Mouse (Mus musculus) kidney, embryonic 16.5 days (tissue): ENCODE measurements around the gene Ryr1. TPM values are rescaled to one million over a fixed set of nuclear protein-coding genes. Genes with fewer than 3 reads are reported as not detected.

ENCODE experiments used
- ATAC-seq: fragments of 200-750 bp; cut with Nextera tagmentation; 2 replicates; pipeline ENCODE4 v1.8.0; 2017; ENCODE audit warnings: moderate TSS enrichment; ENCODE audit not compliant: low FRiP score, low TSS enrichment
- H3K27ac ChIP-seq: fragments of 300-500 bp; sonication (generic); 2 replicates; pipeline ENCODE4 v1.5.1; 2014; ENCODE audit warnings: low read length
- H3K27me3 ChIP-seq: fragments of 300-500 bp; sonication (generic); 2 replicates; pipeline ENCODE4 v1.6.1; 2014; ENCODE audit warnings: low read length, control low read depth, mixed read lengths; ENCODE audit not compliant: insufficient read depth
- H3K36me3 ChIP-seq: fragments of 300-500 bp; sonication (generic); 2 replicates; pipeline ENCODE4 v1.6.1; 2014; ENCODE audit warnings: low read length, control low read depth, mixed read lengths; ENCODE audit not compliant: insufficient read depth
- H3K4me1 ChIP-seq: fragments of 300-500 bp; sonication (generic); 2 replicates; pipeline ENCODE4 v1.6.1; 2014; ENCODE audit warnings: low read length, control low read depth, mixed read lengths; ENCODE audit not compliant: insufficient read depth
- H3K4me2 ChIP-seq: fragments of 300-500 bp; sonication (generic); replicated peaks from 2 replicates; pipeline ENCODE4 v1.6.1; 2014; ENCODE audit warnings: low read depth, low read length
- H3K4me3 ChIP-seq: fragments of 300-500 bp; sonication (generic); 2 replicates; pipeline ENCODE4 v1.5.1; 2014; ENCODE audit warnings: mild to moderate bottlenecking, low read length
- H3K9ac ChIP-seq: fragments of 300-500 bp; sonication (generic); replicated peaks from 2 replicates; pipeline ENCODE4 v1.6.1; 2014; ENCODE audit warnings: low read length
- H3K9me3 ChIP-seq: fragments of 300-500 bp; sonication (generic); 2 replicates; pipeline ENCODE4 v1.6.1; 2016; ENCODE audit warnings: low read length, control low read depth
- WGBS: fragments of 180-500 bp; shearing (Covaris S2); extraction: QIAGEN DNeasy Blood & Tissue Kit; methylation state at CpG from one replicate; pipeline ENCODE4 v1.1.7; 2014; 5-methylcytosine and 5-hydroxymethylcytosine counted together
- polyA plus RNA-seq: library from polyadenylated mRNA; unstranded; fragments of >200 nt; fragmentation: Nextera tagmentation; extraction: Ambion mirVana; gene quantifications from 2 replicates; pipeline ENCODE4 v1.2.1, GENCODE M21; 2015

Gene Ryr1
- 0.97 and 1.4 TPM in 2 replicates for polyA plus RNA-seq

DNA sequence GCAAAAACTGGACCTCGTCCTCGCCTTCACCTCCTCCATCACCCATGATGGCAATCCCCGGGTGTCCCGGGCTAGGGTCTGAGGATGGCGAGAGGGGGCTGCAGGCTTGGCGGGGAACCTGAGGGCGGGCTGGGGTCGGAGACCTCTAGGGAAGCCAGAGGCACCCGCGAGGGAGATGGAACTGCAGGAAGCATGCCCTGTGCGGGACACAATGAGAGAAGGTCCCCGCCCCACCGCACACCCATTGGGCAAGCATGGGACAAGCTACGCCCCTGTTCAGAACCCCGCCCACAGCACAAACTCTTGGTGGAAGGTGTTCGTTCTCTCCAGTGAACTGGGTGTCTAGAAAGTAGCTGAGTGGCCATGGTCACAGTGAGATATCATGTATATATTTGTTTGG lies at the start of gene Ryr1:
Gene Ryr1, minus strand, starts transcription at position 210 of the 400 bp plus-strand sequence.
- WGBS = under 1% methylated on average over 16 of the region's 16 CpGs
- Histone ChIP-seq H3K9ac (peak within 1 kb of the TSS; percentile 61), H3K4me3 (peak within 1 kb of the TSS; percentile 51), H3K36me3 (no peaks in the 10 kb centered on the region), H3K9me3 (no peaks in the 10 kb centered on the region), H3K27me3 (no peaks in the 10 kb centered on the region), H3K4me1 (peaks cover 10% of the 10 kb centered on the region), H3K4me2 (peak within 1 kb of the TSS; percentile 88), H3K27ac (no peak within 1 kb of the TSS)
- ATAC-seq = peak; percentile 92

DNA sequence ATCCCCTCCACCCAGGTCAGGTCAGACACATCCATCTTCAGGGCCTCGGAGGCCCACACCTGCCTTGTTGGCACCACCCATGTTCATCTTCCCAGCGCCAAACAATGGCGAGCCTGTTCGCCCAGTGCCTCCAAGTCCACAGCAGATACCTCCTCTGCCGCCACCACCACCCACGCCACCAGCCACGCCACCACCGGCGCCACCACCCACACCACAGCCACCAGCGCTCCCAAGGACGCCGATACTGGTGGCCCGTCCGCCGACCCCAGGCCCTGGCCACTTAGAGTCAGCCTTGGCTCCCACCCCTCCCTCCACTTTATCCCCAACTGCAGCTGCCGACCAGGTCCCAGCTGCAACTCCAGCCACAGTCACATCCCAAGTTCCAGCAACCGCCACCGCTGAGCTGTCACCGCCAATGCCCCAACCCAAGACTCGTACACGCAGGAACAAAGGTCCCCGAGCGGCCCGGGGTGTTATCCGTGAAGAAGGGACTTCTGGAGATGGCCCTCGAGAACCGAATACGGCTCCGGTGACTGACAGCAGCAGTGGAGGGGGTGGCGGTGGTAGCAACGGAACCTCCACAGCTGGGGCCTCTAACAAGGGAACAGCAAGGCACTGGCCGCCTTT lies 47.5 kb upstream of the Ryr1 start:
- WGBS = 41% methylated on average over 30 of the region's 32 CpGs
- Histone ChIP-seq H3K4me3 (no peak overlapping the region), H3K27me3 (peaks cover 22% of the 10 kb centered on the region), H3K27ac (no peak overlapping the region), H3K36me3 (peaks cover 37% of the 10 kb centered on the region), H3K4me1 (peaks cover 27% of the 10 kb centered on the region), H3K9ac (no peak overlapping the region), H3K4me2 (no peak overlapping the region), H3K9me3 (no peaks in the 10 kb centered on the region)
- ATAC-seq = no peak

DNA sequence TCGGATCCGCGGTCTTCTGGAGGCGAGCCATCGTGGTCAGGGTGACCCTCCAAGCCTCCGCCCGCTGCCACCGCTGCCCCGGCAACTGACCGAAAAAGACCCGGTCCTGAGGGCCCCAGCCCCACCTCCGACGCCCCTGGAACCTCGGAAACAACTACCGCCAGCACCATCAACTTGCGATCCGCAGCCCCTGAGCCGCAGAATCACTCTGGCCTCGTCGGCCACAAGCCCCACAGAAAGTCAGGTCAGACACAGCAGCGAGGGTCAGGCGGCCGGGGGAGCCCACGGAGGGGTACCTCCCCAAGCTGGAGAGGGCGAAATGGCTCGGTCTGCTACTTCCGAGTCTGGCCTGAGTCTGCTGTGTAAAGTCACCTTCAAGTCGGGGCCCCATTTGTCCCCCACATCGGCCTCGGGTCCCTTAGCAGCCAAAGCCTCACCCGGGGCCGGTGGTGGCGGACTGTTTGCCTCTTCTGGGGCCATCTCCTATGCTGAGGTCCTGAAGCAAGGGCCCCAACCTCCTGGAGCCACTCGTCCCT lies 46.7 kb upstream of the Ryr1 start:
- peak overlapping the region; percentile 62 for H3K4me2 ChIP-seq
- H3K4me3 ChIP-seq = peak overlapping the region; percentile 70
- no peak for ATAC-seq
- peak overlapping the region; percentile 71 for H3K9ac ChIP-seq
- WGBS = 4% methylated on average over 34 of the region's 34 CpGs
- peaks cover 27% of the 10 kb centered on the region for H3K4me1 ChIP-seq
- no peak overlapping the region for H3K27ac ChIP-seq
- peaks cover 22% of the 10 kb centered on the region for H3K27me3 ChIP-seq
- H3K36me3 ChIP-seq = peaks cover 34% of the 10 kb centered on the region
- no peaks in the 10 kb centered on the region for H3K9me3 ChIP-seq

DNA sequence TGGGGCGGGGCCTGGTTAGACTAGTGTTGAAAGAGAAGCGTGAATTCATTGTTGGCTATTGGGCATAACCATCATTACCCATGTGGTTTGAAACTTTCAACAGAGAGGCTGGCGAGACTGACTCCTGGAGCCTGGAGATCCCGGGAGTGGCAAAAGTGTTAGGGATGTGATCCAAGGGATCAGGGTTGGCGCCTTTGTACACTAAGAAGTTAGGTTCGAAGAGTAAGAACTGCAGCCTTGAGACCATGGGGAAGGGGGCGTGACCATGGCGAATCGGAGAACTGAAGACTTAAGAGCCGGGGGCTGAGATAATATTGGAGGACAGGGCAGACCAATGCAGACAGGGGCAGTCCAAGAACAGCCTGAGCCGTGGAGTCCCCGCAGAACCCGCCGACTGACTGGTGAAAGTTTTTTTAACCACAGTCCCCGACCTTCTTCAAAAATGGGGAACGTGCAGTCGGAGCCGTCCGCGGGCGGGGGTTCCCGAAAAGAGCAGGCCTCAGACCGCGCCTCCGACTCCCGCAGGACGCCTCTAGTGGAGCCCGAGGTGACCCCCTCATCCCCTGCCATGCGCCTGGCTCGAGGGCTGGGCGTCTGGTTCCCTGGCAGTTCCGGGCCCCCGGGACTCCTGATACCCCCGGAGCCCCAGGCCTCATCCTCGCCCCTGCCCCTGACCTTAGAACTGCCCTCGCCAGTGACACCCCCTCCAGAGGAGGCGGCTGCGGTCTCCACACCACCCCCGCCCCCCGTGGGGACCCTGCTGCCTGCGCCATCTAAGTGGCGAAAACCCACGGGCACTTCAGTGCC lies 46.0 kb upstream of the Ryr1 start:
- whole genome bisulfite sequencing = 1% methylated on average over 43 of the region's 43 CpGs
- H3K4me1 ChIP-seq = peaks cover 27% of the 10 kb centered on the region
- peaks cover 27% of the 10 kb centered on the region for H3K36me3 ChIP-seq
- no peaks in the 10 kb centered on the region for H3K9me3 ChIP-seq
- H3K9ac ChIP-seq = peak overlapping the region; percentile 71
- H3K4me3 ChIP-seq = peak overlapping the region; percentile 70
- peaks cover 22% of the 10 kb centered on the region for H3K27me3 ChIP-seq
- ATAC-seq = 0 out of 2 replicates have a peak, but pooled peaks have one; percentile 8
- H3K27ac ChIP-seq = no peak overlapping the region
- H3K4me2 ChIP-seq = peak overlapping the region; percentile 62

DNA sequence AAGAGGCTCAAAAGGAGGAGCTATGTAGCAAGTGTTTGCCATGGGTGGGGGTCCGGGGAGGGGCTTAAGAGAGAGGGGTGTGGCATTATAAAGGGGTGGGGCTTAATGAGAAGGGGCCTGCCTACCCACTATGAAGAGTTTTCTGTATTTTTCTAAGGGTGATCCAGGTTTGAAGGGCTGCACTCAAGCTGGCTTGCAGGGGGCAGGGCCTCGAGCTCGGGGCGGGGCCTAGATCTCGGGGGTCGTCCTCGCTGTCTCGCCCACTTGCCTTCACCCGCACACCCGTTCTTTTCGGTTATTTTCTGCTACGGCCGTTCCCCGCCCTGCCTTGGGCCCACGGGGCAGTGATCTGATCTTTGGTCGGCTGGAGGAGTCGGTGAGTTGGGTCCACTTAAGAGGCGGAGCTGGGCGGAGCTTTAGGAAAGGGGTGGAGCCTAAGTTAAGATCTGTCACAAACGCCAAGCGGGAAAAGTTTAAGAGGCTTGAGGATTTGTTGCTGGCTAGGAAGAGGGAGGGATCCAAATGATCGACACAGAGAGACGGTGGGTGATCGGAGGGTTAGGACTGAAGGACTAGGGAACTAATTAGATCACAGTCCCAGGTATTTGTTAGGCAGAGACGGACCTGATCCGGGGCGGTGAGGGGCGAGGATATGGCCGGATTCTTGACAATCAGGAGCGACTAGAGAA lies 45.2 kb upstream of the Ryr1 start, which contains the start of the genes Ggn and Spred3:
Gene Ggn, plus strand, starts transcription at position 145 of the 689 bp plus-strand sequence.
Gene Spred3, minus strand, starts transcription at position 346 of the 689 bp plus-strand sequence.
- Histone ChIP-seq H3K9me3 (no peaks in the 10 kb centered on the region), H3K4me3 (peak within 1 kb of the TSS; percentile 70), H3K4me2 (peak within 1 kb of the TSS; percentile 62), H3K9ac (peak within 1 kb of the TSS; percentile 71), H3K36me3 (peaks cover 20% of the 10 kb centered on the region), H3K27me3 (peaks cover 22% of the 10 kb centered on the region), H3K4me1 (peaks cover 27% of the 10 kb centered on the region), H3K27ac (peak within 1 kb of the TSS; percentile 87)
- ATAC-seq = peak; percentile 72
- under 1% methylated on average over 30 of the region's 30 CpGs for WGBS

DNA sequence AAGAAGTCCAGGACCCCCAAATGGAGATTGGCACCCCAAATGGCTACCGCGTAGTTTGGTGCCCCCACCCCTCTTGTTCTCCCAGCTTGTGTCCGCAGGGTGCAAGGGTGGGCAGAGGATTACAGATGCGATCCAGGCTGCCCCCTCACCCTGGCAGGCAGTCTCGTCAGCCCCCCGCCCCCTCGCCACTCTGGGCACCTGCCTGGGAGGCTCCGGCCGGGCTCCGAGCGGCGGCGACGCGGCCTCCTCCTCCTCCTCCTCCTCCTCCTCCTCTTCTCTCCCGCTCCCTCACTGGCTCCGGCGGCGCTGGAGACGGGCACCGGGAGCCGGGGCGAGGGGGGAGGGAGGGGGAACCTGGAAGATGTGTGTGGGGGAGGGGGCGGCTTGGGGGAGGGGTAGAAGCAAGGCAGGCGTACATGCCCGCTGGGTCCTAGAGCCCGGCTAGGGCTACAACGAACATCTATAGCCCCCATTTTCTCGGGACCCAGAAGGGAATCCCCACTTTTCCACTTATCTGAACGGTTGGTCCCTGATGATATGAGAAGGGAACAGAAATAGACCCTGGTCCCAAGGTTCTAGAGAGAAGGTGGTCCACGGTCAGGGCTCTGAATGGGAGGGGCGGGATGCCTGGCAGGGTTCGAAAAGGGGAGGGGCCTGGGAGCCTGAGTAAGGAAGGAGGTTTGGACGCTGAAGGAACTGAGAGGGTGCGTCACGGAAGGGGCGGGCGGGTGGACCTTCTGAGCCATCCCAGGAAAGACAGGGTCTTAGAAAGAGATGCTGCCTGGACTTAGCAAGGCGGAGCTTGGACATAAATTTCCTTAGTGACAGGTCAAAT lies 44.5 kb upstream of the Ryr1 start:
- H3K36me3 ChIP-seq = peaks cover 13% of the 10 kb centered on the region
- H3K9ac ChIP-seq = peak overlapping the region; percentile 71
- H3K4me3 ChIP-seq = peak overlapping the region; percentile 70
- peak overlapping the region; percentile 87 for H3K27ac ChIP-seq
- peak; percentile 91 for ATAC-seq
- WGBS = under 1% methylated on average over 29 of the region's 39 CpGs
- no peaks in the 10 kb centered on the region for H3K9me3 ChIP-seq
- H3K4me1 ChIP-seq = peaks cover 27% of the 10 kb centered on the region
- peaks cover 22% of the 10 kb centered on the region for H3K27me3 ChIP-seq
- peak overlapping the region; percentile 62 for H3K4me2 ChIP-seq

DNA sequence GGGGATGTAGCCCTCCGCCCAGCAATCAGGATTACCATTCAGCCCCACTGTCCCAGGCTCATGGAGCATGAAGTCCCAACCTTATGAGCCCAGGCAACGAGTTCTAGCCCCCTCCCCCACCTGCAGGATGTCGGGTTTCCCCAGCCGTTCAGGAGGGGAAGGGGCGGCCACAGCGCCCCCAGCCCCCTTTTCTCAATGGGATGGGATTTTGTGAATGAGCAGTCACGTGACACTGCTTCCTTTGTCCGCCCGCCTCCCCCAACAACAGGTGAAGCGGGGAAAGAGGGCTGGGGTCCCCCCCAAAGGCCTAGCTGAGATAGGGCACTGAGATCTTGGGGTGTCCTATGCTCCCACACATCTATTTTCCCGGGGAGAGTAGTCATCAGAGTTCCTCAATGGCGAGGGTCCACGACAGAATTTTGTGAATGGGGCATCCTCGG lies 43.8 kb upstream of the Ryr1 start:
- WGBS = 2% methylated on average over 14 of the region's 14 CpGs
- Histone ChIP-seq H3K4me3 (peak overlapping the region; percentile 70), H3K9ac (peak overlapping the region; percentile 71), H3K36me3 (peaks cover 9% of the 10 kb centered on the region), H3K27me3 (peaks cover 22% of the 10 kb centered on the region), H3K27ac (peak overlapping the region; percentile 87), H3K4me1 (peaks cover 27% of the 10 kb centered on the region), H3K4me2 (peak overlapping the region; percentile 62), H3K9me3 (no peaks in the 10 kb centered on the region)
- ATAC-seq = no peak

DNA sequence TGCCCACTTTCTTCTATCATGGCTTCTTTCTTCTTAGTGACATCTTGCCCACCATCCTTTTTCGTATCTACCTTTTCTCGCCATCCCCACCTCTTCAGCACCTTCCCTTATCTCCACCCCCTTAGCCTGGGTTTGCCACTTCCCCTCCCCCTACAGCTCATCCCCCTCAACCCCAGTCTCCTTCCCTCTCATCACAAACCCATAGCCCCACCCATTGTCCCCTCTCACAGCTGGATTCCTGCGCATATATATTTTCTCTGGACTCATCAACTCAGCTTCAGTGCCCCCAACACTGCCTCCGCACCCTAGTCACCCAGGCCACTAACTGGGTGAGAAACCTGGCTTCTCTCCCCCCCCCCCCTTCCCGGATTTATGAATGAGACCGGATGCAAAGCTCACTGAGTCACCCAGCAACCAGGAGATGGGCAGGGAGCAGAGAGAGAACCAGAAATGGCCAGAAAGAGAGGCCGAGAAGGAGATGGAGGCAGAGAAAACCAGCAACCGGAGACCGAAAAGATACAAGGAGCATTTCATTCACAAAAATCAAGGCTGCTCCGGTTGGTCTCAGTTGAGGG lies 43.2 kb upstream of the Ryr1 start:
- H3K36me3 ChIP-seq = peaks cover 4% of the 10 kb centered on the region
- WGBS = 8% methylated on average over 10 of the region's 10 CpGs
- H3K4me3 ChIP-seq = peak overlapping the region; percentile 70
- H3K9me3 ChIP-seq = no peaks in the 10 kb centered on the region
- peak overlapping the region; percentile 71 for H3K9ac ChIP-seq
- peaks cover 29% of the 10 kb centered on the region for H3K4me1 ChIP-seq
- peaks cover 16% of the 10 kb centered on the region for H3K27me3 ChIP-seq
- H3K27ac ChIP-seq = peak overlapping the region; percentile 87
- H3K4me2 ChIP-seq = peak overlapping the region; percentile 62
- no peak for ATAC-seq
